Mouse (Mus musculus) brain, embryonic 14.5 days (tissue): ENCODE results near the gene Brd3os. TPM values are rescaled to one million over a fixed set of nuclear protein-coding genes. Genes with fewer than 3 reads are reported as not detected.

ENCODE experiments used
- DNase-seq: peaks from one replicate; pipeline ENCODE4 v3.0.0-alpha.2; 2011; ENCODE audit warnings: low read depth
- CTCF ChIP-seq: fragments of 200-500 bp; IDR thresholded peaks from 2 replicates; pipeline ENCODE4 v1.5.1; 2012; ENCODE audit warnings: inconsistent platforms, mild to moderate bottlenecking, moderate library complexity, borderline replicate concordance; ENCODE audit not compliant: insufficient read depth, insufficient read length; ENCODE audit errors: extremely low read depth
- POLR2A ChIP-seq: fragments of 200-500 bp; IDR thresholded peaks from 2 replicates; pipeline ENCODE4 v1.6.1; 2012; ENCODE audit warnings: mild to moderate bottlenecking, inconsistent platforms, borderline replicate concordance; ENCODE audit not compliant: poor library complexity, insufficient read depth, insufficient read length, severe bottlenecking; ENCODE audit errors: extremely low read depth
- polyA plus RNA-seq: library from polyadenylated mRNA; depleted of rRNA; stranded (reverse); fragments of >200 nt; gene quantifications from 2 replicates; pipeline ENCODE4 v1.2.3, GENCODE M21; 2012

Gene Brd3os
- polyA plus RNA-seq, 1 experiment, result 33.8 TPM

DNA sequence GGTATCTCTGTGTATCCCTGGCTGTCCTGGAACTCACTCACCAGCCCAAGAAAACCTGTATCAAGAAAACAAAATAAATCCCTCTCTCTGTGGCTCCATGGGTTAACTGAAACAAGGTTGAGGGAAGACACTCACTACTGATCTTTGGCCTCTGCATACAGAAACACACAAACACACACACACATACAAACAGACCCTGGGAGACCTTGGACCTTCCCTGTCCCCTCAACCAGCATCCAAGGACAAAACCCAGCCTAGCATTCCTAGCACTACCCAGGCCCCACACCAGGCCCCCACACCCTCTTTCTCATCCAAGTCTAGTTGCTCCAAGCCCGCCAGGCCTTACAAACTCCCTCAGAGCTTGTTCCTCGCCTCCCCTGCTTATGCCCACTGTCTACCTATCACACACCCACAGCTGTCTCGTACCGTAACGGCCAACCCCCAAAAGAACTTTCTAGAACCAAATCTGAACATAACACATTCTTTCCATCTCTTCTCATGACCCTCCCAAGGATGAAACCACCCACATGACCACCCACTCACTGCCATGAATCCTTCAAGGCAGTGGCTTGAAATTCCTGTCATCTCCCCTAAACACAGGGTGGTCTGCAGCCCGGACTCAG, 31.5 kb upstream of the Brd3os start:
- TF ChIP-seq POLR2A (no peak), CTCF (no peak)
- DNase-seq, result no peak

DNA sequence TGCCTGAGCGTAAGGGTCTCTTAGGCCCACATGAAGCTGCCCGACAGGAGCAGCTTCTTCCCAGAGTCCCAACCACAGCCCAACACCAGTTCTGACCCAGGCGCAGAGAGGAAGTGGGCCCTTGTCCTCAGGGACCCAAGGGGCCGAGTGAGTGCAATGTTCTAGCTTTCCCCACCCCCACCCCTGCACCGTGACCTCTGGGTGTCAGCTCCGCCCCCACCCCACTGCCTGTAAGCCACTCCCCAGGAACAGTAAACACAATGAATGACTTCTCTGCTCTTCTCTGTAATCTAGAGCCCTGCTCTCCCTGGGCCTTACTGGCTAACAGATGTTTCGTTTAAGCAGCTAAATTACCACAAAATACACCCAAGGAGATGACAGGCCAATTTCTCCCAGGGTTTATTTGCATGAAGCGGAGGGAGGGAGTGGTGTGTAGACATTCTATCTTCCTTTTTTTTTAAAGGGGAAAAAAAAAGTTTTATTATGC, 30.4 kb upstream of the Brd3os start:
- DNase-seq, result peak; percentile 75
- no peak for TF ChIP-seq POLR2A
- no peak for TF ChIP-seq CTCF

DNA sequence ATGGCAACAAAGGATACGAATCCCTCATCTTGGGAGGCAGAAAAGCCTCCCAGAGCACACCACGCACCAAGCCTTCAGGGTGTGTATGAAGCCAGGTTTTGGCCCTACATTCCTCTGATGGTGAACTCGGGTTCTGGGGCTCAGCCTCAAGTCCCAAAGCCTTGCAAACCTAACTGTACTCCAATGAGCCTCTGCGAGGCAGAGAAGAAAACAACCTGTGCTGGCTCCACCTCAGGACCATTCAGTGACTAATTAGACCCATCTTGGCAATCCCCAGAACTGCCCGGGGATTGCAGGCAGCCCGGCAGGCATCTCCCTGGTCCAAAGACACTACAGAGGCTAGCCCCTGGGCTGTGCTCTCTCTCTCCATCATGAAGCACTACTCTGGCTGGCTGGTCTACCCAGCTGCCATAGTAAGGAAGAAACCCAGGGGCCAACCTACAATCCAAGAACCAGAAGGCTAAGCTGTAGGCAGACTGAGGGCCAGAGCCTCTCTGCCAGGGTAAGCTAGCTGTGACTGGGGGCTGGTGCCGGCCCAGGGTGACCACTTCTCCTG, 29.8 kb upstream of the Brd3os start:
- no peak for DNase-seq
- no peak for TF ChIP-seq CTCF
- no peak for TF ChIP-seq POLR2A

DNA sequence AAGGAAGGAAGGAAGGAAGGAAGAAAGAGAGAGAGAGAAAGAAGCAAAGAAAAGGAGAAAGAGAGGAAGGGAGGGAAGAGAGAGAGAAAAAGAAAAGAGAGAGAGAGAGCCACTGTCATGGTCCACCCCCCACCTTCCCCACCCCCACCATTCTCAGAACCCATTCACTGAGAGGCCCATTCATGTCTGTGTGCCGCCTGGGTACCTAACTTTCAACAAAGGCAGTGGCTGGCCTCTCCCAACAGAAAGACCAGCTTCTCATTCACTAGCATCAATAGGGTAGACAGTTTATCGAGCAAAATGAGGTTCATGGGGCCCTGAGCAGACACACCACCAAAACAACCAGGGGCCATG, 28.6 kb upstream of the Brd3os start:
- DNase-seq, result peak; percentile 61
- TF ChIP-seq POLR2A, result no peak
- no peak for TF ChIP-seq CTCF

DNA sequence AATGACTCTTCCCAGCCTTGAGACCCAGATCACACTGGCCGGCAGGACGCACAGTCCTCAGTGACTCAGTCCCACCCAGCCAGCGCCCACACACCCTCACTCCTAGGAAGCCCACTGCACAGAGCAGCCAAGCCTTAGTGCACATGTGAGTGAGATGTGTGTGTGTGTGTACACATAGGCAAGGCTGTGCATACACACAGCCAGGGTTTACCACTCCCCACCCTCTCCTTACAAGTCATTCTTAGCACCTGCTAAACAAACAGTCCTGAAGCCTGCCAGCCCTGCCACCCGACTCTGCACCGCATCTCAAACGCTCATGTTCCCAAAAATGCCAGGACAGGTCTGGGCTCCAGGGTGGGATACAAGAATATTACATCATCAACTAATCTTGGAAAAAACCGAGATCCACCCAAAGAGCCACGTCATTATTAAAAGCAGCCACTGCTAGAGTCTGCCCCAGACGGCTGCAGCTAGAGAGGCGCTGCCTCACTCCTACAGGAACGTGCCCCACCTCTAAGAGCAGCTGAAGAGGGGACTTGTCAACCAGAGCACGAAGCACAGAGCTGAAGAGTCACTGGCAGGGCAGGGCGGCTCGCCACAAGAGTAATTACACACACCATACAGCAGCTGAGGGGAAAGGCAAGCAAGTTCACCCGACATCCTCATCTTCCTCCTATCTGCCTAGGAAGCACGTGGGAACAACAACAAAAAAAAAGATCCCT, 28.0 kb upstream of the Brd3os start:
- peak; percentile 87 for DNase-seq
- no peak for TF ChIP-seq POLR2A
- no peak for TF ChIP-seq CTCF

DNA sequence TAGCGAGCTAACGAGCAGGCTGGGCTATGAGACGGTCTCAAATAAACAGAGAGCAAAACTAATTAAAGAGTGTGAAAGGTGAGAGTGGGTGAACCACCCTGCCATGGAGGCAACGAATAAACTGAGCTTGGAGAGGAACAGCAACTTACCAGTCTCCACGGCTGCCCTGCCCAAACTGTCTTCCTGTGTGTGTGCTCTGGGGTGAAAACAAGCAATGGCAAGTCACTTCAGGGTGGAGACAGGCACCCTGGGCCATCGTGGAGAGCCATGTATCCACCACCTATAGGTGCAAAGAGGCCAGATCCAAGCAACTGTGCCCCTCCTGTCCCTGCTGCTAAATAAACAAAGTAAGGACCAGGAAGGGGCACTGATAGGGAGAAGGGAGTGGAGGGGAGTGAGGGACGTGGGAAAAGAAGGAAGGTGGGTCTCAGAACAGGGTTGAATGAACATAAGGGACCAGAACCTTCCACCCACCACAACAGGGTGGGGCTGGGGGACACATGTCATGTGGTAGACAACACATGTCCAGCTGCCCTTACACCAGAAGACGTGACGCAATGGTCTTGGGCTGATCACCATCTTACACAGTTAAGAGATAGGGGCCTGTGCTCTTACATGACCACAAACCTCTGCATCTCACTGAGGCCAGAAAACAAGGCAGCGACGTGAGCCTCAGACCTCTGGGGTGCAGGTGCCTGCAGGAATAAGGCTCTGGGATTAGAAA, 26.9 kb upstream of the Brd3os start:
- DNase-seq, result no peak
- TF ChIP-seq POLR2A (no peak), CTCF (no peak)

DNA sequence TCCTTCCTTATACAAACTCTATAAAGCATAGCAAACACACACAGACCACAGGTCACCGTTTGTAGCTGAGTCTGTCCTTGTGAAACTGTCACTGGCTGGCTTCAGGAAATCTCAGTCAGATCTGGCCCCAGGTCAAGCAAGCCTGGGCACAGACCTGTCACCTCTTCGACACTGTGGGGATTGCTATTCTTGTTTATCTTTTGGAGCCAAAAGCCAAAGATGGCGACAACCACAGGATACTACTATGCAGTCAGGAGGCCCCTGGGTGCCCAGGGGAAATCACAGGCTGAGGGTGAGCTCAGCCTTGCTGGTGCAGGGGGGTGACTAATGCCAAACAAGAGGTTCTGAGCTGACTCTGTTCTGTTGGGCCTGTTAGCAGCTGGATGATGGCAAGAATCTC, 25.7 kb upstream of the Brd3os start:
- TF ChIP-seq POLR2A (no peak), CTCF (no peak)
- no peak for DNase-seq

DNA sequence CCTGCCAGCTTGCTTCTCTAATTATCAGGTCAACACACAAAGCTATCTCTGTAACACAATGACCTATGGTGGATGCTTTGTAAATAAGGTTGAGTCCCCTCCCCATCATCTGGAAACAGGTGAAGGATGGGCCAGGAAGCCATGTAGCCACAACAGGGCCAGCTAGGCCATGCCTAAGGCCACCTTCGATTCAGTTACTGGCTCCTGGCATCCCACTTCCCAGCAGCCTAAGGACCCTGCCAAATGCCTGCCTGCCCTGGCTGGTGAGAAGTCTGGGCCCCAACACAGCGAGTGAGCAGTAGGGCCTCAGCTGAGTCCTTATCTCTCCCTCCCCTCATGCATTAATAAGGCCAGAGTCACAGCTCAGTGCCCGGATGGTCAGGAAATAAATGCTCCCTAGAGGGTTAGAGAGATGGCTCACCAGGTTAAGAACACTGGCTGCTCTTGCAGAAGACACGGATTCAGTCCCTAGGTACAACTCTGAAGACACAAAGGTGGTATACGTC, 24.4 kb upstream of the Brd3os start:
- DNase-seq, result no peak
- TF ChIP-seq POLR2A (no peak), CTCF (no peak)

DNA sequence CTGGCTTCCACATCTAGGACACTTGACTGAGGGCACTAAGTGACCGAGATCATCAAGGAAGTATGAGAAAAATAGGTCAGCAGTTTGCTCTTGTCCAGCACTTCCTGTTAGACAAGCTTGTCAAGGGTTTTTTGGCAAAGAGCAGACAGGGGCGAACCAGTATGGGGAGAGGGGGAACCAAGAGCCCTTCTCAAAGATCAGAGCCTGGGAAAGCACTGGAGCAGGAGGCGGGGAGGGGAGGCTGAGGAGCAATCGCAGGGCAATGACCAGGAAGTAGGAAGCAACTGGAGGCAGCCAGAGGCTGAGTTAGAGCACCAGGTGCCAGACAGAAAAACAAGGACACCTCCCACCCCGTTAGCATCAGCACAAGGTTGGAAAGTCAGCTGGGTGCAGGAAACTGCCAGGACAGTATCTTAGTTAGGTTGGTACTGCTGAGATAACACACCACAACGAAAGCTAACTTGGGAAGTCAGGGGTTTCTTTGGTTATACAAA, 23.5 kb upstream of the Brd3os start:
- DNase-seq, result no peak
- no peak for TF ChIP-seq POLR2A
- no peak for TF ChIP-seq CTCF

DNA sequence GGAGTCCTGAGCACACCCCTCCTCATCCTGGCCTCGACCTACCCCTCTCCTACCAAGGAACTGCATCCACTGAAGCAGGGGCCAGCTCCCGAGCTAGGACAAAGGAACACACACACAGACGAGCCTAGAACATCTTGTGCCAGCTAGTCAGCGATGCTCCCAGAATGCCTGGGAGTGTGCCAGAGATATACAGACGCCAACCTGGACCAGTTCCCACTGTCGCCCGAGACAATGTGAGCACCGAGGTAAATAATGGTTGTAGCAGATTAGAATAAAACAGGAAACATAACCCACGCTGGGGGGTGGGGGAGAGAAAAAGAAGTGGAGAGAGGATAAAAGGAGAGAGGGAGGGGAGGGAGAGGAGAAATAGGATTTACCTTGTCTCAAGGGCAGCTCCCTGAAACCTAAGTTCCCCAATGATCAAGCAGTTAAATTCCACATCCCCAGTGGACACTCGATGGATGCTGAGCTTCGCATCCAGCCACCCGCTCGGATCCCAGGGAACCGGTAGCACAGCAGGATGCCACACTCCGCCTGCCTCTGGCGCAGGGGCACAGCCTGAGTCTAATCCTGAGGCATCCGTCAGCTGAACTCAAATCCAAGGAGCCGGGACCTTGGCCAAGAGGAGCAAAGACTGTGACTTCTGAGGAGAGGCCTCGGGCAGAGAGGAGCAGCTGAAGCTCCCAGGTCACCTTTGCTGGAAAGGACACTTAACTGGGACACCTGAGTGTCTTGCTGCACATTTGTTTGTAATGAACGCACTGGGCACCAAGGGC, 20.6 kb upstream of the Brd3os start:
- TF ChIP-seq CTCF, result no peak
- no peak for TF ChIP-seq POLR2A
- DNase-seq, result peak; percentile 89
